Mouse (Mus musculus): ENCODE measurements around the gene Ext2.
A peak's percentile ranks its signal among the peaks of the same experiment; 100 is the strongest.

Ext2 gene

DNA sequence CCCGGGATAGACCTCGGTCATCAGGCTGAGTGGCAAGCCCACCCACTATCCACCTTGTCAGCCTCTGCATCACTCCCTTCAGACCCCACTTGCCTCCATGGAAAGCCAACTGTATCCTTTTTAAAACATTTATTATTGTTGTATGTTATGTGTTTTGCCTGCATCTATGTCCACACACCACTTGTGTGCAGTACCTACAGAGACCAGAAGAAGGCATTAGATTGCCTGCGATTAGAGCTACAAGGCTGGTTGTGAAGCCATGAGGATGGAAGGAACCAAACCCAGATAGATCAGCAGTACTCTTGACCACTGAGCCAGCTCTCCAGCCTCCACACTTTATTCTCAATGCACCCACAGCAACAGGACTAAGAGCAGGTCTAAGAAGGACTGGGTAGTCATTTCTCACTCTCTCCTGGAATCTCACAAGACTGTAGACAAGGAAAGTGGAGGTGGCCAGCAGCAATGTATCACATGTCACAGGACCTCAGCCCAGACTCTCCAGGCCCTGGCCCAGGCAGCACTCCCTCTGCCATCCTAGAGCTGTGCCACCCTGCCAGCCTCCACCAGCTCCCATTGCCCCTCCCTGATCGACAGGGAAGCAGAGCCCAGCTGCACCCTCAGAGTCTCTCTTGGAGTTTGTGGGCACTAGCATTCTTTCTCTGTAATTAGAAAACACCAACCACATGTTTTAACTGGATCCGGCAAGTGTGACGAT is 15.7 kb downstream of the Ext2 start:
- DNase-seq (ENCODE audit: extremely low read depth, low read depth), result no peak

DNA sequence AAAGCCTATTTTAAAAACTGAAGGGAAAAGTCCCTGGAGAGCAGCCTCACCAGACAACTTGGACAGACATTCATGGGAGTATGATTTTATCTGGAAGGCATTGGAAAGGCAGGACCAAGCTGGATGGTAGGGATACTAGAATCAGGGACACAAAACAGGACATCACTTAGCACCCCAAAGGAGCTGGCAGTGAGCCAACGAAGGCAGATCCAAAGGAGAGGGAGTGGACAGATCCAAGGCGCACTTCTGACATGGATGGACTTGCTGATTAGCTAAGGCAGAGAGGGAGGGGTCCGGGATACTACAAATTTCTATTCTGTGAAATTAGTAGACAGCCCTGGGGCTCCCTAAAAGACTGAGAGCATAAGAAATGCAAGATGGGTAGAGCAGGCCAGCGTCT is 16.8 kb downstream of the Ext2 start:
- DNase-seq (ENCODE audit: extremely low read depth, low read depth), result no peak

DNA sequence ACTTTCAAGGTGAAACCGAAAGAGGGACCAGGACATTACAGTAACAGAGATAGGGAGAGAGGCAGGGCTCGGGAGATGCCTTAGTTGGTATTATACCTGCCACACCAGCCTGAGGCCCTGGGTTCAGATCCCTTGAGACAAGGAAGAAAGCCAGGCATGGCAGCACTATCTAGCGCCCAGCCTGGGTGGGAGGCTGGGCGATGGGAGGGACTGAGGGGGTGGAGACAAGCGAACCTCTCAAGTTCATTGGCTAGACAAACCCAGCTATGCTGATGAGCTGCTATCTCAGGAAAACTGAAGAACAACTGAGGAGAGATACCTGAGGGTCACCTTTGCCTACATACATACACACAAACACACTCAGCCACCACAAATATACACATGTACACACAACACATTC is 17.3 kb downstream of the Ext2 start:
- no peak for DNase-seq (ENCODE audit: extremely low read depth, low read depth)

- DNase-seq (ENCODE audit: extremely low read depth, low read depth), result peak; percentile 24
Observed at GRCm38 (mm10) chr2:93802947-93803346, 19.4 kb downstream of the Ext2 start.

GRCm38 (mm10) chr2:93801097-93801496 is 21.3 kb downstream of the Ext2 start:
- no peak for DNase-seq (ENCODE audit: extremely low read depth, low read depth)

GRCm38 (mm10) chr2:93797162-93797795 is 25.1 kb downstream of the Ext2 start:
- no peak for DNase-seq (ENCODE audit: extremely low read depth, low read depth)

DNA sequence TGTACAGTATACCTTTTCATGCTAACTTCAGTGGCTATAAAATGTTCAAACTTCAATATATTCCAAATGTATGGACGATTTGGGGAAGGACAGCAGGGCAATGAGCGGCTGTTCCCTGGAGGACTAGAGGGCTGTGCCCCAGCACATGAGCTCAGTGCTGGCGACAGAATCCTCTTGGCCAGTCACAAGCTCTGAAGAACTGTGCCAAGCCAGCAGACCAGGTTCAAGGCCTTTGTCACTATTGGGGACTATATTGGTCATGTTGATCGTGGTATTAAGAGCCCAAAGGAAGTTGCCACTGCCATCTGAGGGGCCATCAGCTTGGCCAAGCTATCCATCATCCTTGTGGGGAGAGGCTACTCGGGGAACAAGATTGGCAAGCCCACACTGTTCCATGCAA is 28.0 kb downstream of the Ext2 start:
- DNase-seq (ENCODE audit: extremely low read depth, low read depth), result no peak

GRCm38 (mm10) chr2:93791516-93792499 is 30.6 kb downstream of the Ext2 start:
- DNase-seq (ENCODE audit: extremely low read depth, low read depth), result no peak

- DNase-seq (ENCODE audit: extremely low read depth, low read depth), result no peak
Observed at GRCm38 (mm10) chr2:93790798-93791345, 31.5 kb downstream of the Ext2 start.

DNA sequence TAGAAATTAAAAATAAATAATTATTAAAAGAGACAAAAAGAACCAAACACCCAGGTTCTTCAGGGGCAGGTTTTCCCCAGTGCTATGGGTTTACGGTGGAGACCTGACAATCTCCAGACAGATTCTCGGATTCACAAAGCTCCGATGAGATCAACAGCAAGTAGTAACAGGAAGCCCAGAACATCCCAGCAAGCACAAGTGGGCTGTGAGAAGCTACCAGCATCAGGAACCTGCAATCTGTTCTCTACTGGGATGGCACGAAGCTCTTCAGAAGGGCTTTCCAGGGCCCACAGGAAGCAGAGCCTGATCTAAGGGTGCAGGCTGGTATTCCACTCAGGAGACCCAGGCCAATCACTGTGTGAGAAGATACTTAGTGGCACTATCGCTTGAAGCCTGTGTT is 33.8 kb downstream of the Ext2 start:
- no peak for DNase-seq (ENCODE audit: extremely low read depth, low read depth)

- DNase-seq (ENCODE audit: extremely low read depth, low read depth), result peak; percentile 32
Observed at GRCm38 (mm10) chr2:93786175-93786574, 36.2 kb downstream of the Ext2 start.

DNA sequence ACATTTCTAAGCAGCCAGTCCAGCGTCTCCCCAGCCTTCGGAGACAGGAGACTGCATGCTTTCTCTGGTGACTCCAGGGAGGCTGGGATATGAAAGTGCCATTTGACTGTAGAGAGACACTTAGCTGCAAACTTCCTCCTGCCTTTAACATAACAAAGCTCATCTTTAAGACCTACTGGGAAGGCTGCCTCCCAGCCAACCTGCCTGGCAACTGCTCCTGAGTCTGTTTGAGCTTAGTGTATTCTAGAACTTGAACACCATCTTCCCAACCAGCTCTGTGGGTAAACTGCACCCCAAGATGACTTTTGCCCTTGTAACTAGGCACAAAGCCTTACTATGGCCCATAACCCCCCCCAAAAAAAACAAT is 37.0 kb downstream of the Ext2 start:
- DNase-seq (ENCODE audit: extremely low read depth, low read depth), result no peak

DNA sequence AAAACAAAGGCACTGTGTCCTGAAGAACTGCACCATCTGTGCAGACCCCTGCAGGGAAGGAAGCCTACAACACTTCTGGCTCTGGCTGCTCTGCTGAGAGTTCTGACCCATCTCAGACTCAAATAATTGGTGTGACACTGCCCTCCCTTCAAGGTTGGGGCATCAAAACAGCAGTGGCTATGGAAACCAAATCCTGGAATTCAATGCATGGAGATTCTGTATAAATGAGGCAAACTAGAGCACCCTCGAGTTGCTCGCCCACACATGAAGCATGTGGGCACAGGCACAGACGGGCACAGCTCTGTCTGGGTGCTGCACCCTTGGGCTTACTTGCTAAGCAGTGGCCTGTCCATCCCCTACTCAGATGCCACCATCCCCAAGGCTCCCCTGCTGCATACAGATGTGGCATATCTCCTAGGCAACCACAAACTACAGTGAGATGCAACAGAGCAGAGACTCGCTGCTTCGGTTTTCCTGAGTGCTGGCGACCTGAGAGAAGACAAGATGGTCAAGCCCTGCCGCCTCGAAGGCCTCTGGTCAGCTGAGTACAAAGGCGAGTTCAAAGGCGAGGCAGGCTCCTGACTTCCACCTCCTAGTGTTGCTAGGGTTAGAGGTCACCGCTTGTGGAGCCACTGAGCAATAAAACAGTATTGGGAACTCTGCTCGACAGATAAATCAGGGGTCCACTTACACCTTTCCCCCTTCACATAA is 37.5 kb downstream of the Ext2 start:
- DNase-seq (ENCODE audit: extremely low read depth, low read depth), result no peak

GRCm38 (mm10) chr2:93783926-93784539 is 38.3 kb downstream of the Ext2 start:
- no peak for DNase-seq (ENCODE audit: extremely low read depth, low read depth)

DNA sequence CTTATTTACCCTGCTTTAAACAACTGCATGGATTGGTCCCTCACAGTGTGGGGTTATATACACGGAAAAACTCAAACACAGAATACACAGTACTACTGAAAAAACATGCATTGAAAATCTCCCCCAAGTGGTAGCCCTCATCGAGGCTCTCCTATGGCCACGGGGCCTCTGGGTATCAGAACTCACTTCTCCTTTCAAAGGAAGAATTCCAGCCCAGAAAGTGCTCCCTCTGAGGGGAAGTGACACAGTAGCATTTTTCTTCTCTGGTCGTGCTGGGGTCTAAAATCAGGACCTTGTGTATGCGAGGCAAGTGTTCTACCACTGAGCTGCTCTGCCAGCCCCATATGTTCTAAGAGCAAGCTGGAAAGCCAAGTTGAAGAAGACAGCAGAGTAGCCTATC is 39.7 kb downstream of the Ext2 start:
- DNase-seq (ENCODE audit: extremely low read depth, low read depth), result no peak

- DNase-seq (ENCODE audit: extremely low read depth, low read depth), result no peak
Observed at GRCm38 (mm10) chr2:93782156-93782555, 40.2 kb downstream of the Ext2 start.

GRCm38 (mm10) chr2:93780528-93780927 is 41.8 kb downstream of the Ext2 start:
- DNase-seq (ENCODE audit: extremely low read depth, low read depth), result no peak

GRCm38 (mm10) chr2:93779897-93780208 is 42.5 kb downstream of the Ext2 start:
- no peak for DNase-seq (ENCODE audit: extremely low read depth, low read depth)

DNA sequence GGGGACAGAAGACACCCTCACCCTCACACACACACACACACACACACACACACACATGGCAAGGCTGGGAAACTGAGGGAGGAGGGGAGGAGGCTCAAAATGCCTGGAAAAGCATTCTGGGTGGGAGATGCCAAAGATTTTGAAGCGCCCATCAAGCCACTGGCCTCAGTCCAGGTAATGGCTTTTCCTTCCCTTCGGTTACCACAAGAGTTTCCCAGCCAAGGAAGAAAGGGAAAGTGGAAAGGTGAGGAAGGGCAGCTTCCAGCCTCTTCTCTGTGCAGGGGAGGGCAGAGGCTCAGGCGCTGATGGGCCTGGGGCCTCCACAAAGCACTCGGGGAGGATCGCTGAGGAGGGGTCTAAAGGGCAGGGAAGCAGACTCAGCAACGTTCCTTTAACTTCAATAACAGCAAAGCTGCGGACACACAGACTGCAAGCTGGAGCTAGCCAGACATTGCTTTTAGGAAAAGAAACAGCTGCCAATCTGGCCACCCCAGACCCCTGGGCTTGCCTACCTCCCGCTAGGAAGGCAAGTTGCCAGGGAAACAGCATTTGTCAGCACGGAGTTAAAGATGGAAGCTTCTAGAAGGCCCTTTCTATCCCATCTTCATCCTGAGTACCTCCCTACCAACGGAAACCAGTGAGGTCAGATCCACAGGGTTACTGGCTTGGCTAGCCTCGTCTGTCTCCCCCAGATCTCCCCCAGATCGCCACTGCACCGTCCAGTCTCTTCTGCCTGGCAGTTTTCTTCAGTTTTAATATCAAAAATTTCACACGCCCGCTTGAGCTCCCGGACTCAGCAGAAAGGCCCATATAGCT is 43.1 kb downstream of the Ext2 start:
- no peak for DNase-seq (ENCODE audit: extremely low read depth, low read depth)

- no peak for DNase-seq (ENCODE audit: extremely low read depth, low read depth)
Observed at GRCm38 (mm10) chr2:93778616-93779015, 43.8 kb downstream of the Ext2 start.

All from MEL-GATA-1-ER (cell line).